Mouse (Mus musculus): Measurements from ENCODE around the gene Amdhd2.

- TF ChIP-seq CTCF (IDR thresholded peaks at IDR 0.05; ENCODE audit: low read depth) (no peak), EP300 (optimal IDR thresholded peaks at IDR 0.05) (no peak)
These were observed 44.1 kb downstream of the Amdhd2 start for GRCm38 (mm10) chr17:24119446-24119845.
